Mouse (Mus musculus) neural tube, embryonic 10.5 days (tissue): ENCODE results near the gene Tmem132c.

Experiments used
- DNase-seq: peaks from one replicate; pipeline ENCODE4 v3.0.0-alpha.2; 2017; ENCODE audit warnings: low spot score; ENCODE audit errors: extremely low spot score

Gene Tmem132c

GRCm38 (mm10) chr5:127595676-127596075, 354.1 kb downstream of the Tmem132c start:
- DNase-seq: no peak

- no peak for DNase-seq
Observed at GRCm38 (mm10) chr5:127596862-127597261, 355.3 kb downstream of the Tmem132c start.

DNA sequence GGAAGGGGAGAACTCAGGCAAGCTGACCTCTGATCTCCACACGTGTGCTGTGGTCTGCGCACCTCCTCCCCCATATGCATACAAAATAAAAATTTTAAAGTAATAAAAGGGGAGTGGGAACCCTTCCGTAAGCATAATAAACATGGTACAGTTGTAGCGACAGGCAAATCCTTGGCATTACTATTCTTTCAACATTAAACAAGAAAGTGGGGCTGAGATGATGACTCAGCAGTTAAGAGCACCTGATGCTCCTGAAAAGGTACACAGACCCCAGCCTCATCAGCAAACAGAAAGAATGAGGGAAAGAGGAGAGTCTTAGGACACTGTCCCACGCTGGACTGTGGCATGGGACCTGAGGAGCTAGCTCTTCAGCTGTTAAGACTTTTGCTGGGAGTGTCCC, 361.4 kb downstream of the Tmem132c start:
- DNase-seq: no peak

DNA sequence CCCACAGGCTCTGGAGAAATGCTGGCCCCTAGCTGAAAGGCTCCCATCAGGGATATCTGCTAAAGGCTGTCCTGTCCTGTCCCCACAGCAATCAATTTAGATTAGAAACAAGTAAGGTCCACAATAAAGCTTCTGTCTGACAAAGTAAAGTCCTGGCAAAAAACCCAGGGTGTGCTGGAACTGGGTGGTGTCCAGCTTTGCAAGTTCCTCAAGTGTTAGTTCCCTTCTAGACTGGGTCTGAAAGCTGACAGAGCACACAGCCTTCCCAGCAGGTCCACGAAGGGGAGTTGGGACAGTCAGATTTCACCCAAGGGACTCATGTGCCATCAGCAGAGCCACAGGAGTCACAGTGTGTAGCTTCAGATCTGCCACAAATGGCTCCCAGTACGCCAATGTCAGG, 365.9 kb downstream of the Tmem132c start:
- no peak for DNase-seq

DNA sequence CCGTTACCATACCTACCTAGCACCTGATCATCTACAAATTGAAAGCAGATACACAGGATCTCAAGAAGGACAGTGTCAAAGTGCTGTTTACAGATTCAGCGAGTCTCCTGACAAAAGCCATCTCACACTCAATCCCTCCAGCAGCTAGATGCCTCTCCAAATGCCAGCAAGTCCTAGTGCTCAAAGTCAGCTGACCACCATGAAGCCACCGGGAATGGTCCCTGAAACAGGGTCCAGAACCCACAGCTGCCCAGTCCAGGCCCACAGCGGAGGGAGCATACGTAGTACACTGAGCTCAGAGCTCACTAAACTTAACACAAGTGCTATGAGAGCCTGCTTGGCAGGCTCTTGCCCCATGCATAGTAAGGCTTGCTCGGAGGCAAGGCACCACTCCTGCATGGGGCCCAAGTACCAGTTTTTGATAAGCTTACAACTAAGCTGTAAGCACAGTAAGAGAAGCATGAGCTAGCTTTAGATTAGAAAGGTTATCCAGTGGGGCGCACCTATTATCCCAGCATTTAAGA, 367.6 kb downstream of the Tmem132c start:
- DNase-seq: no peak

DNA sequence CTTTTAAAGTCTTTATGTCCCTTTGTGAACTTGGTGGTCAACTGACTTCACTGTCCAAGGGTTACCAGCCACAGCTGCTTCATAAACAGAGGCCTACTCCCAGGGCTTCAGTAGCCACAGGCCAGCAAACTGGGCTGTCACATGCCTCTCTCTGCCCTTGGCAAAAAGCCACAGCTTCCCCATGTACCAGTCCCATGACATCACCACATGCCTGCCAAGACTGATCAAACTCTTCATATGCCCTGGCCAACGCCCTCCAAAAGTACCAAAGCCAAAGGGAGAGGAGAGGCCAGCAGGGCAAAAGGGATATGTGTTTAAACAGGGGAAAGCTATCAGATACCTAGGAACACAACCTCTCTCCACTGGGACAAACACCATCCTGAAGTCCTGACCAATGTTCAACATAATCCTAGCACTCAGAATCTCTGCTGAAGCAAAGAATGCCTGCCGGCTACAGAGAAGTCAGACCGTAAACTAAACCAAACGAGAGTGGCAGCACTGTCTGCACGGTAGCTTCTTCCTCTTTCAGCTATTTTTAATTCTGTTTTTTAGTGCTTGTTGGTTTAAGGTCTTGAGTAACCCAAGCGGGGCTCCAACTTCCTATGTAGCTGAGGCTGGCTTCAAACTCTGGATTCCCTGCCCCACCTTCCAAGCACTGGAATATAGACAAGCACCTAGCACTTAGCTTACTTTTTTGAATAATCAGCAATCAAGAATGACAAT, 369.3 kb downstream of the Tmem132c start:
- no peak for DNase-seq

DNA sequence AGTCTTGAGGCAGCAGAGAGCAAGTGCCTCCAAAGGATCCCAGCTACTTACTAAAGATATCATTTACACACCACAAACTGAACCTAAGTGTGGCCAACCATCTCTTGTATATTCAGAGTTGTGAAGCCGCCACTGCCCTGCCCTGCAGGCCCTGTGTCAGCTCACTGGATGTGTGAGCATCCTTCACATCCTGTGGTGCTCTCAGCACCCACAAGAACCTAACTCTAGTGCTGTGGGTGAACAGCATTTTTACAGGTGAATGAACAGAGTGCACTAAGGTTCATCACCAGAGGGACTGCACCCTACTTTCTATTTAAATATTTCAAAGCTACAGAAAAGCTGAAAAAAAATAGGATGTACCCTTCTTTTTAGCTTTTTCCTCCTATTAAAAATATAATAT, 370.3 kb downstream of the Tmem132c start:
- no peak for DNase-seq

DNA sequence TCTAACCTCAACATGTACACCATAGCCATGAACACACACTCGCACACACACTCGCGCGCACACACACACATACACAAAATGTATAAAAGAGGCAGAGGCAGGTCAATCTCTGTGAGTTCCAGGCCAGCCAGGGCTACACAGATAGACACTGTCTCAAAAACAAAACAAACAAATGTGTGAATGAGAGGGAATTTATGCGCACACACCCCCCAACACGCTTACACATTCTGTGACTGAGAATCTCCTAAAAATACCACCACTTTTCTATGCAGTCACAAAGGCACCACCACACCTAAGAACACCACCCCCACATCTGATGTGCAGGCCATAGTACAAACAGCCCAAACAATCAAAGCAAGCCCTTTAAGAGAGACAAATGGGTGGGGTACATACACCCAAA, 370.8 kb downstream of the Tmem132c start:
- no peak for DNase-seq
